22 mouse cellular contexts compared by ENCODE assay signal in the genomic region with DNA sequence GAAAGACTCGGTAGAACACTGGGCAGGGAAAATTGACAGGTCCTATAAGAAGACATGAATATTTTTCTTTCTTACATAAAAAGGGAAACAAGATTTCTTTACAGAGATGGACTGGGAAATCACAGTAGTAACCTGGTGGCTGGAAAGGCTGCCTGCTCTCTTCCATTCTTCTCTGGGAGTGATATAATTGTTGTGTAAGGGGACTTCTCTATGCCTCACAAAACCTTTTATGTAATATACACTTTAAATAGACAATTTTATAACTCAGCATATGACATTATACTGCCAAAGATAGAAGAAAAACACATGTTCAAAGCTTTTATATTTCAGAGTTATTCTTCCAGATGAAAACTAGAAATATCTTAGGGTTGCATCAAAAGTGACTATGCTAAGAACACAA.
"Had no signal": no experiment of that assay in that cellular context is flagged by ENCODE, and none has a peak within 500 bp of the region (broad histone marks: within the 10 kb centered on the region; RNA-seq: fewer than 3 reads in every experiment).

No protein-coding gene starts in this region.

- DNase-seq: heart, postnatal 10 days; heart, postnatal 14 days; heart, postnatal 36 days; heart, postnatal 4 days; kidney, adult 11 months; kidney, adult 18-20 months; kidney, adult 2 months; kidney, adult 8-10 months; kidney, adult 9 months; kidney, postnatal 10 days; kidney, postnatal 14 days; kidney, postnatal 25 days; kidney, postnatal 36 days; kidney, postnatal 4 days; layer of hippocampus, adult 9-11 months; layer of hippocampus, postnatal 36 days had no signal

- ATAC-seq: hindbrain, embryonic 16.5 days; hindbrain, postnatal 0 days; inflammation-experienced regulatory T-cells, adult 6 months; intestine, embryonic 15.5 days; intestine, embryonic 16.5 days; intestine, postnatal 0 days had no signal
